Mouse (Mus musculus) megakaryocyte, embryonic 14.5 days (primary cell): ENCODE measurements around the gene Srgap3.

ENCODE experiments used
- FLI1 ChIP-seq: IDR thresholded peaks from 2 replicates; pipeline ENCODE4 v1.6.1; 2012; ENCODE audit warnings: low read length, inconsistent platforms, mixed read lengths
- GATA1 ChIP-seq: IDR thresholded peaks from 3 replicates; pipeline ENCODE4 v1.6.1; 2012; ENCODE audit warnings: mixed read lengths, low read length, inconsistent platforms, borderline replicate concordance

GRCm38 (mm10) chr6:112728760-112729422 is 218.2 kb downstream of the Srgap3 start:
- TF ChIP-seq GATA1 (no peak), FLI1 (no peak)
